Mouse (Mus musculus) olfactory bulb, adult 2 months (tissue): ENCODE results near the gene Timeless. TPM values are rescaled to one million over a fixed set of nuclear protein-coding genes. Genes with fewer than 3 reads are reported as not detected.
"Not testable (repeated sequence)": the region's sequence is repeated elsewhere in the genome, so short reads cannot be mapped to it uniquely, and the experiment has no call there.

Experiments used
- H3K27ac ChIP-seq: fragments of 200-500 bp; 2 replicates; pipeline ENCODE4 v1.5.1; 2012; ENCODE audit warnings: low read depth, low read length; ENCODE audit not compliant: insufficient read depth
- H3K4me1 ChIP-seq: fragments of 200-500 bp; 2 replicates; pipeline ENCODE4 v1.6.1; 2012; ENCODE audit warnings: low read length; ENCODE audit not compliant: control insufficient read depth, insufficient read depth
- H3K4me3 ChIP-seq: fragments of 200-500 bp; 2 replicates; pipeline ENCODE4 v1.5.1; 2012; ENCODE audit warnings: mild to moderate bottlenecking, low read depth, low read length, moderate library complexity; ENCODE audit not compliant: insufficient read depth
- CTCF ChIP-seq: fragments of 200-500 bp; IDR thresholded peaks from 2 replicates; pipeline ENCODE4 v1.5.1; 2012; ENCODE audit warnings: low read depth, mild to moderate bottlenecking, low read length, moderate library complexity; ENCODE audit not compliant: insufficient read depth
- POLR2A ChIP-seq: fragments of 200-500 bp; IDR thresholded peaks from 2 replicates; pipeline ENCODE4 v1.6.1; 2012; ENCODE audit warnings: mild to moderate bottlenecking, low read depth, low read length, moderate library complexity; ENCODE audit not compliant: insufficient read depth
- WGBS: fragments of 180-500 bp; shearing (Covaris S2); methylation state at CpG from one replicate; pipeline ENCODE4 v1.1.7; 2018; 5-methylcytosine and 5-hydroxymethylcytosine counted together
- polyA plus RNA-seq: library from polyadenylated mRNA; stranded (reverse); fragments of >200 nt; gene quantifications from 2 replicates; pipeline ENCODE4 v1.2.4, GENCODE M21; 2012; ENCODE audit warnings: low replicate concordance; ENCODE audit not compliant: missing spikeins, insufficient read depth, insufficient read length

Timeless gene
- polyA plus RNA-seq, 1 experiment, result not detected

DNA sequence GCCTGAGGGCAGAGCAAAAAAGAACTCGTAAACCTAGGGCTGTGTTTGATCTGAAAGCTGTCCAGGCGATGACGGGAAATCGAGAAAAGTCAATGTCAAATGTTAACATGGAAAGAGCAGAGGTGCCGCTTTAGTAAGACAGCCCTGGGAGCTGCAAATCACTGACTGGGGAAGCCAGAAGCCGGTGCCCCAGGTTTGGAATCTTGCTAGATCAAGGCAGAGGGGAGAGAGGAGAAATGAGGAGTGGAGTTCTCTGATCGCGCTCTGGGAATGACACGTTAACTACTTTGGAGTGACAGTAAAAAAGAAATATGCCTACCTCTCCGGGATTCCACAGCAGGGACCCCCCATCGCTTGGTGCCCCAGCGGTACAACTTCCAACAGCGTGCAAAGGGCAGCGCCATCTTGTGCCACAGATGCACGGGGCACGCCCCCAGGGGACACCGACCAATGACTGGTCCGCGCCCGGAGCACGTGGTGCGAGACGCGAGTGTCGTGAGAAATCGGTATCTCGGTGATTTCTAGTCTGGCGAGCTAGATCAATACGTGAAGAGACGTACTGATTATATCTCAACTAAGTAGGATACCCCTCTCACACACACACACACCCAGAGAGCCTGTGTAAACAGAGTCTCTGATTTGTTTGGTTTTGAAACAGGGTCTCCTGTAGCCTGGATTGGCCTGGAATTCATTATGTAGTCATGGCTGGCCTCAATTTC lies 20.3 kb upstream of the Timeless start, which contains the start of gene Spryd4:
Spryd4 (minus strand) TSS at position 418 of the 719 bp plus-strand sequence.
- WGBS, result under 1% methylated on average over 30 of the region's 30 CpGs
- Histone ChIP-seq H3K4me1 (peaks cover 9% of the 10 kb centered on the region), H3K4me3 (peak within 1 kb of the TSS; percentile 62), H3K27ac (peak within 1 kb of the TSS; percentile 67; the same call in 1 of the 2 replicates)
- TF ChIP-seq CTCF (no peak), POLR2A (peak; percentile 56; the same call in 1 of the 2 replicates)

DNA sequence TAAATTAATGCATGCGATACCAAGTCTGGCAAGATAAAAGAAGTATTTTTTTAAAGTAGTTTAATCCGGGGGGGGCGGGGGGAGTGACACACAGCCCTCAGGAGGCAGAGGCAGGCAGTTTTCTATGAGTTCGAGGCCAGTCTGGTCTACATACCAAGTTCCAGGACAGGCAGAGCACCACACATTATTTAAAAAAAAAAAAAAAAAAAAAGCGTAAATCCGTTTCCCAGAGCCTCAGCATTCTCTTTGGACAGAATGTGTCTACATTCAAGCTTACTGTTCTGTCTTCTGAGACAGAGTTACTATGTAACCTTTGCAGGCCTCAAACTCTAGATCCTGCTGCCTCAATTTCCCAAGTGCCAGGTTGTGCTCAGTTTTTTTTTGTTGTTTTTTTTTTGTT lies 19.7 kb upstream of the Timeless start:
- TF ChIP-seq CTCF (no peak), POLR2A (no peak)
- Histone ChIP-seq H3K27ac (0 out of 2 replicates have a peak overlapping the region, but pooled peaks have one; percentile 67), H3K4me1 (peaks cover 9% of the 10 kb centered on the region), H3K4me3 (no peak overlapping the region)
- WGBS, result 48% methylated on average over 6 of the region's 6 CpGs

- Histone ChIP-seq H3K4me1 (peaks cover 9% of the 10 kb centered on the region), H3K4me3 (peak overlapping the region; percentile 6), H3K27ac (no peak overlapping the region)
- no peak for TF ChIP-seq CTCF
- no peak for TF ChIP-seq POLR2A
- WGBS, result under 1% methylated on average over 18 of the region's 18 CpGs
Measured at GRCm38 (mm10) chr10:128212871-128213323, 19.0 kb upstream of the Timeless start.

DNA sequence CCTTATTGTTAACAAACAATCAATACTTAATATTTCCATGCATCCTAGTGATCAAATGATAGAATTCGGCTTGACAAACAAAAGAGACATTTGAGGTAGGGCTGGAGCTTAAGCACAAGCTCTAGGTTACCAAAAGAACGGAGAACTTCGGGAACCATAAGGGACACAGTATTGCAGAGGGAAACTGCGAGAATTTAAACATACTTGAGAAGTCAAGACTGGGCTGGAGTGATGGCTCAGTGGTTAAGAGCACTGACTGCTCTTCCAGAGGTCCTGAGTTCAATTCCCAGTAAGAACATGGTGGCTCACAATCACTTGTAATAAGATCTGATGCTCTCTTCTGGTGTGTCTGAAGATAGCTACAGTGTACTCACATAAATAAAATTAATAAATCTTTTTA lies 17.8 kb upstream of the Timeless start:
- H3K27ac ChIP-seq, H3K4me1 ChIP-seq, H3K4me3 ChIP-seq: not testable (repeated sequence)
- WGBS, result 94% methylated on average over 4 of the region's 4 CpGs

GRCm38 (mm10) chr10:128214981-128215380 lies 16.9 kb upstream of the Timeless start:
- no peak for TF ChIP-seq POLR2A
- TF ChIP-seq CTCF, result no peak
- no peak overlapping the region for H3K27ac ChIP-seq
- H3K4me1 ChIP-seq, result peaks cover 9% of the 10 kb centered on the region
- H3K4me3 ChIP-seq, result no peak overlapping the region
- 82% methylated on average over 5 of the region's 5 CpGs for WGBS

DNA sequence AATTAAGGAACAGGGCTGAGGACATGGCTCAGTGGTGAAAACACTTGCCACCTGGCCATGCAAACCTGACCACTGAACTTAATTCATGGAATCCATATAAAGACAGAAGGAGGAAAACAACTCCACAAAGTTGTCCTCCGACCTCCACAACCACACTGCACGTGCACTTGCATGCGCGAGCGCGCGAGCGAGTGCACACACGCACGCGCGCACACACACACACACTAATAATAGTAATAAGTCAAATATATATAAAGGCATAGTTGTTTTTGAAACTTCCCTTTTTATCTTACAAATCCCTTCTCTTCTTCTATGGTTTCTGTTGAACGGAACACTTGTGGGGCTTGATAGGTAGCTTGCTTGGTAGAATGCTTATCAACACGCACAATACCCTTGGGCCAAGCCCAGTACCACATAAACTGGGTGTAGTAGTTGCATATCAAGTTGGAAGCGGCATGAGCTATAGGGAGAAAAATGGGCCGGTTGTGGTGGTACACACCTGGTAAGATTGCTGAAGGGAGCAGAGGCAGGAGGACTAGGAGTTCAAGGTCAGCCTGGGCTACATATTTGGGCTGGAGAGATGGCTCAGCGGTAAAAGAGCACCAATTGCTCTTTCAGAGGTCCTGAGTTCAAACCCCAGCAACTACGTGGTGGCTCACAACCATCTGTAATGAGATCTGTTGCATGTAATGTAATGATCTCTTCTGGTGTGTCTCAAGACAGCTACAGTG lies 13.3 kb upstream of the Timeless start:
- no peak overlapping the region for H3K4me3 ChIP-seq
- H3K27ac ChIP-seq, result no peak overlapping the region
- no peaks in the 10 kb centered on the region for H3K4me1 ChIP-seq
- WGBS, result 96% methylated on average over 18 of the region's 18 CpGs
- TF ChIP-seq POLR2A (no peak), CTCF (no peak)

DNA sequence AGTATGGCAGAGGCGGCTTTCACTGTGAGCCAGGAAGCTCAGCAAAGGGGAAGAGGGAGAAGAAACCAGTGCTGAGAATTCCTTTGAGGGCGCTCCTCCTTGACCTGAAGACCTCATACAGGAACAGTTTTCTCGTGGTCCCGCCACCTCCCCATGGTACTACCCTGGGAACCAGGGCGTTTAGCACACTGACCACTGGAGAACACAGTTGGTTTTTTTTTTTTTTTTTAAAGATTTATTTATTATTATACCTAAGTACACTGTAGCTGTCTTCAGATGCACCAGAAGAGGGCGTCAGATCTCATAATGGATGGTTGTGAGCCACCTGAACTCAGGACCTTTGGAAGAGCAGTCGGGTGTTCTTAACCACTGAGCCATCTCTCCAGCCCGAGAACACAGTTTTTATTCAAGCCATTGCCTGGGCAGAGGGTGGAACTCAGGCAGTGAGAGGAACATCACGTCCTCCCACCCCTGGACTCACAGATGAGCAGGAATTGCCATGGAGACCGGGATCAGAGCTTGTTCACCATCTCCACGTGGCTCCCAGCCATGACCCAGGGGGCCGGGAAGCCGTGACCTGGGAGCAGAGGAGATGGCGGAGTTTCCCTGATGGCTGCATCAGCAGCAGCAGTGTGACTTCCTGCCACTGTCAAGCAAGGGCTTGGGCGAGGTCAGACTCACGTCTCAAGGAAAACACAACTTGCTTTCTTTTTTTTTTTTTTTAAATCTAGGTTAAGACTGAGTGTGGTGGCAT lies 10.2 kb upstream of the Timeless start:
- TF ChIP-seq POLR2A (no peak), CTCF (no peak)
- H3K4me3 ChIP-seq, result no peak overlapping the region
- H3K27ac ChIP-seq, result no peak overlapping the region
- H3K4me1 ChIP-seq, result no peaks in the 10 kb centered on the region
- 59% methylated on average over 16 of the region's 16 CpGs for WGBS

- 30% methylated on average over 5 of the region's 5 CpGs for WGBS
- Histone ChIP-seq H3K4me3 (no peak overlapping the region), H3K4me1 (no peaks in the 10 kb centered on the region), H3K27ac (no peak overlapping the region)
- TF ChIP-seq CTCF (no peak), POLR2A (no peak)
Measured at GRCm38 (mm10) chr10:128225064-128225463, 6.8 kb upstream of the Timeless start.

DNA sequence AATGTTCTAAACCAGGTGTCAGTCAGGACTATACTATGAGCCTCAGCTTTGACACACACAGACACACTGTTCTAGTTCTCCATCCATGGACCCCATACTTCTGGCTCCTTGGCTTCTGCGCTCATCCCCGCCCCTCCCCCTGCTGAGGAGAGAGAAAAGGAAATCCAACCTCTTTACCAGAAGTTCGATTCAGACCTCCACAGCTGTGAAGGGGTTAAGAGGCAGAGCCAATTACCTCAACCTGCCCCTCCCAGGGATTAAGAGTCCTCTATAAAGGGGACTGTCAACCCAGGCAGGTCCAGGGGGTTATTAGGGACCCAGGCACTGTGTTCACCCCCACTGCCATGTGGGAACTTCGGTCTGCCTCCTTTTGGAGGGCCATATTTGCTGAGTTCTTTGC lies 6.3 kb upstream of the Timeless start, which contains the start of gene Mip:
Mip (plus strand) TSS at position 301 of the 400 bp plus-strand sequence.
- no peaks in the 10 kb centered on the region for H3K4me1 ChIP-seq
- 33% methylated on average over 4 of the region's 4 CpGs for WGBS
- H3K27ac ChIP-seq, result no peak within 1 kb of the TSS
- H3K4me3 ChIP-seq, result no peak within 1 kb of the TSS
- no peak for TF ChIP-seq POLR2A
- TF ChIP-seq CTCF, result no peak
